Mouse (Mus musculus): ENCODE data around the gene Taf13. TPM values are rescaled to one million over a fixed set of nuclear protein-coding genes. Genes with fewer than 3 reads are reported as not detected.

The Taf13 gene
- 12.5 and 17.3 TPM in 2 replicates for total RNA-seq (2012; rRNA removed)

DNA sequence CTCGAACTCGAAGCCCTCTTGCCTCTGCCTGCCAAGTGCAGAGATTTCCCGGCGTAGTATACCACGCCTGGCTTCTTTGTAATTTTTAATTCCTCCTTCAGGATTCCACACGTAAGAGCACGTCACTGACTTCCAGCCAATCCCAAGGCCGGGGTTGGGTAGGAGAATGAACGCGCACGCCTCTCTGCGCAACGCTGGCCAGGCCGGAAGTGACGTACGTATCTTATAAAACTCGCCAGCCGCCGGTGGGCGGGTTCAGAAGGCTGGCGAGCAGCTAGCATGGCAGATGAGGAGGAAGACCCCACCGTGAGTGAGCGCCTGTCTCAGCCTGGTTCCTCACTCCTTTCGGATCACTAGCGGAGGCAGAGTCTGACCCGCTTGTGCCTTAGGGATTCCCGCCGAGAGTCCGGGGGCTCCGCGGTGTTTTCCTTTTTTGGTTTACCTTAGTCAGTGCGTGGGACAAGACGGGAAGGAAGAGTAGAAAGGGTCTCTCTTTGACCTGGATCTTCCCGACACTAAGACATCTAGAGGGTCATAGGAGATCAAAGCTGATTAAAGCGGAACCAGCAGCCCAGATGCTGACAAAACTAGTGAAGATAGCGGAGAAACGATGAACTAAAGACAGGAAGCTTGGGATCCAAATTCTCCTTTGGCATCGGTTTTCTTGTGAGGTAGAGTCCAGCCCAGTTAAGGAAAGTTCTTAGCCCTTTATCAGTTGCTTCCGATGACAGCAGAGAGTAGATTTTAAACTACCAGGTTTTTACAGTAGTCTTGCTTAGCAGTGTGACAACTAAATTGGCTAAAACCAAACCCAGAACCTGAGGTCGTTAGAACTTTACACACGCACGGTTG, at the start of gene Taf13:
Gene Taf13, plus strand, starts transcription at position 256 of the 852 bp plus-strand sequence.
- H3K9me3 ChIP-seq (ENCODE audit: control insufficient read depth, insufficient read depth, low read depth, low read length), result no peaks in the 10 kb centered on the region
- TF ChIP-seq HCFC1 (IDR thresholded peaks at IDR 0.05; ENCODE audit: borderline replicate concordance, insufficient read depth, low read length), result no peak
- peaks cover 2% of the 10 kb centered on the region; the same call in 1 of the 2 replicates for H3K36me3 ChIP-seq (ENCODE audit: control insufficient read depth, insufficient read depth, low read length, poor library complexity, severe bottlenecking)
- H3K4me3 ChIP-seq (ENCODE audit: insufficient read depth in 1 of 2, low read depth in 1 of 2, low read length in 2 of 2, poor library complexity in 1 of 2, severe bottlenecking in 1 of 2), result peak within 1 kb of the TSS; percentile 79 to 87
- peak; percentile 86 for DNase-seq (ENCODE audit: low read depth, low spot score)
- H3K4me1 ChIP-seq (ENCODE audit: control insufficient read depth in 2 of 2, insufficient read depth in 2 of 2, low read length in 2 of 2, poor library complexity in 1 of 2), result peaks cover 5% of the 10 kb centered on the region in 2 experiments; a peak in 2 of 4 replicates
- no peak within 1 kb of the TSS for H3K27ac ChIP-seq (ENCODE audit: insufficient read depth, low read depth, low read length, poor library complexity, severe bottlenecking)
- peak within 1 kb of the TSS; percentile 89 for H3K9ac ChIP-seq (ENCODE audit: insufficient read depth, low read depth, low read length, poor library complexity, severe bottlenecking)
- in situ Hi-C loops (cut with MboI; ENCODE audit: low sequenced_read_pairs in 2 of 2, unreplicated experiment in 2 of 2), result loop anchor here in 1 of 2 experiments (10.0 kb wide), 1 partner anchor 167 kb away; no protein-coding TSS in a partner anchor

DNA sequence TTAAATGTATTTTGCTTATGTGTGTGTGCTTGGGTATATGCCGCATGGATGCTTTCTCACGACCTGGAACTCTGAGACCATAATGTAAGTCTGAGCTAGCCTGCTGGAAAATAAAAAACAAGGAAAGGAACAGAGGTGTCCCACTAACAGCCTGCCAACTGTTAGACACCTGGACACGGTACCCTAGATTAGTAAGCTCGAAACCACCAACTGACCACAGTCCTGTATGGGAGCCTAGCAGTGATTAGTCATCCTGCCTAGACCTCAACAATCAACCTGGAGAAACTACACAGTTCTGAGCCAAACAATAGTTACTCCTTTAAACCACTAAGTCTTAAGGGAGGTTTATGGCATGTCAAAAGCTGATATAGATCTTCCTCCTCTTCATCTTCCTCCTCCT, 48.1 kb upstream of the Taf13 start:
- no peak for DNase-seq (ENCODE audit: low read depth, low spot score)
- no peak overlapping the region for H3K9ac ChIP-seq (ENCODE audit: insufficient read depth, low read depth, low read length, poor library complexity, severe bottlenecking)

GRCm38 (mm10) chr3:108528489-108528888, 43.0 kb upstream of the Taf13 start:
- TF ChIP-seq CHD2 (IDR thresholded peaks at IDR 0.05; ENCODE audit: low read depth, low read length) (no peak), MAFK (IDR thresholded peaks at IDR 0.05; ENCODE audit: insufficient read depth, low read depth, low read length) (no peak), ZC3H11A (IDR thresholded peaks at IDR 0.05; ENCODE audit: borderline replicate concordance, low read depth, low read length) (no peak), HCFC1 (IDR thresholded peaks at IDR 0.05; ENCODE audit: borderline replicate concordance, insufficient read depth, low read length) (no peak), ZNF384 (IDR thresholded peaks at IDR 0.05; ENCODE audit: low read depth, low read length) (no peak)
- in situ Hi-C loops (cut with MboI; ENCODE audit: low sequenced_read_pairs in 2 of 2, unreplicated experiment in 2 of 2), result no loop called here

More for the DNA sequence above, 48.1 kb upstream of the Taf13 start:
- no peak overlapping the region for H3K27ac ChIP-seq (ENCODE audit: insufficient read depth, low read depth, low read length, poor library complexity, severe bottlenecking)
- H3K9me3 ChIP-seq (ENCODE audit: control insufficient read depth, insufficient read depth, low read depth, low read length), result no peaks in the 10 kb centered on the region
- in situ Hi-C loops (cut with MboI; ENCODE audit: low sequenced_read_pairs in 2 of 2, unreplicated experiment in 2 of 2), result no loop called here
- no peaks in the 10 kb centered on the region for H3K4me1 ChIP-seq (ENCODE audit: control insufficient read depth in 2 of 2, insufficient read depth in 2 of 2, low read length in 2 of 2, poor library complexity in 1 of 2)
- H3K4me3 ChIP-seq (ENCODE audit: insufficient read depth in 1 of 2, low read depth in 1 of 2, low read length in 2 of 2, poor library complexity in 1 of 2, severe bottlenecking in 1 of 2), result no peak overlapping the region
- H3K36me3 ChIP-seq (ENCODE audit: control insufficient read depth, insufficient read depth, low read length, poor library complexity, severe bottlenecking), result no peaks in the 10 kb centered on the region
- TF ChIP-seq ZC3H11A (IDR thresholded peaks at IDR 0.05; ENCODE audit: borderline replicate concordance, low read depth, low read length) (no peak), HCFC1 (IDR thresholded peaks at IDR 0.05; ENCODE audit: borderline replicate concordance, insufficient read depth, low read length) (no peak), ZNF384 (IDR thresholded peaks at IDR 0.05; ENCODE audit: low read depth, low read length) (no peak), MAFK (IDR thresholded peaks at IDR 0.05; ENCODE audit: insufficient read depth, low read depth, low read length) (no peak), CHD2 (IDR thresholded peaks at IDR 0.05; ENCODE audit: low read depth, low read length) (no peak)

GRCm38 (mm10) chr3:108533114-108533885, 38.2 kb upstream of the Taf13 start:
- no peaks in the 10 kb centered on the region for H3K9me3 ChIP-seq (ENCODE audit: control insufficient read depth, insufficient read depth, low read depth, low read length)
- no peak overlapping the region for H3K27ac ChIP-seq (ENCODE audit: insufficient read depth, low read depth, low read length, poor library complexity, severe bottlenecking)
- no peak overlapping the region for H3K9ac ChIP-seq (ENCODE audit: insufficient read depth, low read depth, low read length, poor library complexity, severe bottlenecking)
- no peak for TF ChIP-seq MAFK (IDR thresholded peaks at IDR 0.05; ENCODE audit: insufficient read depth, low read depth, low read length)
- no peak for TF ChIP-seq CHD2 (IDR thresholded peaks at IDR 0.05; ENCODE audit: low read depth, low read length)
- TF ChIP-seq ZNF384 (IDR thresholded peaks at IDR 0.05; ENCODE audit: low read depth, low read length), result no peak
- TF ChIP-seq HCFC1 (IDR thresholded peaks at IDR 0.05; ENCODE audit: borderline replicate concordance, insufficient read depth, low read length), result no peak
- TF ChIP-seq ZC3H11A (IDR thresholded peaks at IDR 0.05; ENCODE audit: borderline replicate concordance, low read depth, low read length), result no peak
- in situ Hi-C loops (cut with MboI; ENCODE audit: low sequenced_read_pairs in 2 of 2, unreplicated experiment in 2 of 2), result no loop called here
- H3K36me3 ChIP-seq (ENCODE audit: control insufficient read depth, insufficient read depth, low read length, poor library complexity, severe bottlenecking), result no peaks in the 10 kb centered on the region
- H3K4me3 ChIP-seq (ENCODE audit: insufficient read depth in 1 of 2, low read depth in 1 of 2, low read length in 2 of 2, poor library complexity in 1 of 2, severe bottlenecking in 1 of 2), result no peak overlapping the region
- H3K4me1 ChIP-seq (ENCODE audit: control insufficient read depth in 2 of 2, insufficient read depth in 2 of 2, low read length in 2 of 2, poor library complexity in 1 of 2), result no peaks in the 10 kb centered on the region; a peak in 1 of 4 replicates
- DNase-seq (ENCODE audit: low read depth, low spot score), result no peak

More at GRCm38 (mm10) chr3:108528489-108528888, 43.0 kb upstream of the Taf13 start:
- no peak for DNase-seq (ENCODE audit: low read depth, low spot score)
- Histone ChIP-seq H3K4me3 (ENCODE audit: insufficient read depth in 1 of 2, low read depth in 1 of 2, low read length in 2 of 2, poor library complexity in 1 of 2, severe bottlenecking in 1 of 2) (no peak overlapping the region), H3K9ac (ENCODE audit: insufficient read depth, low read depth, low read length, poor library complexity, severe bottlenecking) (no peak overlapping the region), H3K4me1 (ENCODE audit: control insufficient read depth in 2 of 2, insufficient read depth in 2 of 2, low read length in 2 of 2, poor library complexity in 1 of 2) (no peaks in the 10 kb centered on the region), H3K36me3 (ENCODE audit: control insufficient read depth, insufficient read depth, low read length, poor library complexity, severe bottlenecking) (no peaks in the 10 kb centered on the region), H3K27ac (ENCODE audit: insufficient read depth, low read depth, low read length, poor library complexity, severe bottlenecking) (no peak overlapping the region), H3K9me3 (ENCODE audit: control insufficient read depth, insufficient read depth, low read depth, low read length) (no peaks in the 10 kb centered on the region)
